Mouse (Mus musculus): ENCODE results near the gene Skiv2l. TPM values are rescaled to one million over a fixed set of nuclear protein-coding genes. Genes with fewer than 3 reads are reported as not detected.
A peak's percentile ranks its signal among the peaks of the same experiment; 100 is the strongest.

Skiv2l gene
- total and polyA plus RNA-seq, 2 experiments = 32.0 to 61.7 TPM

GRCm38 (mm10) chr17:34896366-34896765 lies 46.4 kb upstream of the Skiv2l start:
- peaks cover 10% of the 10 kb centered on the region; the same call in 1 of the 2 replicates for H3K79me2 ChIP-seq (ENCODE audit: control insufficient read depth, insufficient read depth, low read length)
- peak; percentile 28 for DNase-seq (ENCODE audit: extremely low read depth, low read depth, low spot score)
- no peaks in the 10 kb centered on the region for H3K36me3 ChIP-seq (ENCODE audit: control insufficient read depth, insufficient read depth, low read length)
- H3K27ac ChIP-seq (replicated peaks; ENCODE audit: insufficient read depth, low read depth, low read length) = no peak overlapping the region
- no peak overlapping the region for H3K9ac ChIP-seq (ENCODE audit: low read depth, low read length)
- H3K4me3 ChIP-seq (ENCODE audit: insufficient read depth, low read depth, low read length) = no peak overlapping the region
- TF ChIP-seq CTCF (IDR thresholded peaks at IDR 0.05; ENCODE audit: low read depth, low read length) (no peak), POLR2A (IDR thresholded peaks at IDR 0.05; ENCODE audit: extremely low read depth, insufficient read depth, low read length) (no peak)
- H3K27me3 ChIP-seq (ENCODE audit: control insufficient read depth, insufficient read depth, low read length) = no peaks in the 10 kb centered on the region
- 77% methylated on average over 17 of the region's 17 CpGs for WGBS
- peaks cover 8% of the 10 kb centered on the region for H3K4me1 ChIP-seq (ENCODE audit: control insufficient read depth, insufficient read depth, low read length)

DNA sequence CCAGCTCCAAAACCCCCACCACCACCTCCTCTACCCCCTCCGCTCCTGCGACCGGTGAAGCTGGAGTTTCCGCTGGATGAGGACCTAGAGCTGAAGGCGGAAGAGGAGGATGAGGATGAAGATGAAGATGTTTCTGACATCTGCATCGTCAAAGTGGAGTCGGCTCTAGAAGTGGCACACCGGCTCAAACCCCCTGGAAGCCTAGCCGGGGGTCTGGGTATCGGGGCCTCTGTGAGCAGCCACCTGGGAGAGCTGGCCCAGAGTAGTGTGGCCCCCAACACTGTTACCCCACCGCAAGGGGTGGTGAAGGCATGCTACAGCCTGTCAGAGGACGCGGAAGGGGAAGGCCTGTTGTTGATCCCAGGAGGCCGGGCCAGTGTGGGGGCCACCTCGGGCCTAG lies 45.7 kb upstream of the Skiv2l start:
- 97% methylated on average over 15 of the region's 15 CpGs for WGBS
- Histone ChIP-seq H3K27me3 (ENCODE audit: control insufficient read depth, insufficient read depth, low read length) (no peaks in the 10 kb centered on the region), H3K79me2 (ENCODE audit: control insufficient read depth, insufficient read depth, low read length) (peaks cover 10% of the 10 kb centered on the region; the same call in 1 of the 2 replicates), H3K4me1 (ENCODE audit: control insufficient read depth, insufficient read depth, low read length) (peaks cover 8% of the 10 kb centered on the region), H3K27ac (replicated peaks; ENCODE audit: insufficient read depth, low read depth, low read length) (no peak overlapping the region), H3K4me3 (ENCODE audit: insufficient read depth, low read depth, low read length) (no peak overlapping the region), H3K36me3 (ENCODE audit: control insufficient read depth, insufficient read depth, low read length) (no peaks in the 10 kb centered on the region), H3K9ac (ENCODE audit: low read depth, low read length) (no peak overlapping the region)
- no peak for DNase-seq (ENCODE audit: extremely low read depth, low read depth, low spot score)
- no peak for TF ChIP-seq CTCF (IDR thresholded peaks at IDR 0.05; ENCODE audit: low read depth, low read length)
- no peak for TF ChIP-seq POLR2A (IDR thresholded peaks at IDR 0.05; ENCODE audit: extremely low read depth, insufficient read depth, low read length)

- H3K79me2 ChIP-seq (ENCODE audit: control insufficient read depth, insufficient read depth, low read length) = peaks cover 10% of the 10 kb centered on the region; the same call in 1 of the 2 replicates
- TF ChIP-seq CTCF (IDR thresholded peaks at IDR 0.05; ENCODE audit: low read depth, low read length) = no peak
- TF ChIP-seq POLR2A (IDR thresholded peaks at IDR 0.05; ENCODE audit: extremely low read depth, insufficient read depth, low read length) = no peak
- H3K36me3 ChIP-seq (ENCODE audit: control insufficient read depth, insufficient read depth, low read length) = no peaks in the 10 kb centered on the region
- peaks cover 8% of the 10 kb centered on the region for H3K4me1 ChIP-seq (ENCODE audit: control insufficient read depth, insufficient read depth, low read length)
- peak overlapping the region; percentile 70 for H3K4me3 ChIP-seq (ENCODE audit: insufficient read depth, low read depth, low read length)
- no peaks in the 10 kb centered on the region for H3K27me3 ChIP-seq (ENCODE audit: control insufficient read depth, insufficient read depth, low read length)
- H3K27ac ChIP-seq (replicated peaks; ENCODE audit: insufficient read depth, low read depth, low read length) = peak overlapping the region; percentile 17; the same call in 1 of the 2 replicates
- DNase-seq (ENCODE audit: extremely low read depth, low read depth, low spot score) = peak; percentile 47
- peak overlapping the region; percentile 81 for H3K9ac ChIP-seq (ENCODE audit: low read depth, low read length)
- 10% methylated on average over 48 of the region's 51 CpGs for WGBS
These were observed 45.0 kb upstream of the Skiv2l start for GRCm38 (mm10) chr17:34894801-34895530.

- Histone ChIP-seq H3K36me3 (ENCODE audit: control insufficient read depth, insufficient read depth, low read length) (no peaks in the 10 kb centered on the region), H3K27me3 (ENCODE audit: control insufficient read depth, insufficient read depth, low read length) (no peaks in the 10 kb centered on the region), H3K9ac (ENCODE audit: low read depth, low read length) (peak overlapping the region; percentile 81), H3K79me2 (ENCODE audit: control insufficient read depth, insufficient read depth, low read length) (peaks cover 6% of the 10 kb centered on the region; the same call in 1 of the 2 replicates), H3K27ac (replicated peaks; ENCODE audit: insufficient read depth, low read depth, low read length) (peak overlapping the region; percentile 78), H3K4me1 (ENCODE audit: control insufficient read depth, insufficient read depth, low read length) (peaks cover 8% of the 10 kb centered on the region), H3K4me3 (ENCODE audit: insufficient read depth, low read depth, low read length) (peak overlapping the region; percentile 70)
- peak; percentile 74 for DNase-seq (ENCODE audit: extremely low read depth, low read depth, low spot score)
- WGBS = under 1% methylated on average over 50 of the region's 51 CpGs
- TF ChIP-seq POLR2A (IDR thresholded peaks at IDR 0.05; ENCODE audit: extremely low read depth, insufficient read depth, low read length) (0 out of 2 replicates have a peak, but pooled peaks have one; percentile 34), CTCF (IDR thresholded peaks at IDR 0.05; ENCODE audit: low read depth, low read length) (peak; percentile 5; the same call in 1 of the 2 replicates)
These were observed 44.1 kb upstream of the Skiv2l start for GRCm38 (mm10) chr17:34894074-34894597.

- Histone ChIP-seq H3K9ac (ENCODE audit: low read depth, low read length) (no peak overlapping the region), H3K79me2 (ENCODE audit: control insufficient read depth, insufficient read depth, low read length) (no peaks in the 10 kb centered on the region), H3K4me3 (ENCODE audit: insufficient read depth, low read depth, low read length) (no peak overlapping the region), H3K36me3 (ENCODE audit: control insufficient read depth, insufficient read depth, low read length) (no peaks in the 10 kb centered on the region), H3K27ac (replicated peaks; ENCODE audit: insufficient read depth, low read depth, low read length) (no peak overlapping the region), H3K27me3 (ENCODE audit: control insufficient read depth, insufficient read depth, low read length) (no peaks in the 10 kb centered on the region), H3K4me1 (ENCODE audit: control insufficient read depth, insufficient read depth, low read length) (peaks cover 8% of the 10 kb centered on the region)
- peak; percentile 36 for DNase-seq (ENCODE audit: extremely low read depth, low read depth, low spot score)
- 47% methylated on average over 12 of the region's 12 CpGs for WGBS
- TF ChIP-seq CTCF (IDR thresholded peaks at IDR 0.05; ENCODE audit: low read depth, low read length) = no peak
- no peak for TF ChIP-seq POLR2A (IDR thresholded peaks at IDR 0.05; ENCODE audit: extremely low read depth, insufficient read depth, low read length)
These were observed 43.2 kb upstream of the Skiv2l start for GRCm38 (mm10) chr17:34893072-34893824.
